Mouse (Mus musculus) forebrain, embryonic 11.5 days (tissue): ENCODE measurements at regions not wholly inside any gene's neighbourhood (a gene's known extent, or its start where the extent isn't known, plus 50 kb on each side); places are given as distances from the start of the nearest gene placed in this dataset.

ENCODE experiments used
- ATAC-seq: fragments of 200-750 bp; cut with Nextera tagmentation; replicated peaks from 2 replicates; pipeline ENCODE4 v1.8.0; 2017; ENCODE audit warnings: moderate TSS enrichment; ENCODE audit not compliant: low FRiP score
- DNase-seq: peaks from one replicate; pipeline ENCODE4 v3.0.0-alpha.2; 2017; ENCODE audit warnings: low spot score
- H3K27ac ChIP-seq: fragments of 300-500 bp; sonication (generic); 2 replicates; pipeline ENCODE4 v1.5.1; 2014; ENCODE audit warnings: low read depth, low read length
- H3K27me3 ChIP-seq: fragments of 300-500 bp; sonication (generic); 2 replicates; pipeline ENCODE4 v1.6.1; 2014; ENCODE audit warnings: mild to moderate bottlenecking, low read length, mixed read lengths; ENCODE audit not compliant: control insufficient read depth, insufficient read depth
- H3K36me3 ChIP-seq: fragments of 300-500 bp; sonication (generic); 2 replicates; pipeline ENCODE4 v1.6.1; 2014; ENCODE audit warnings: mild to moderate bottlenecking, low read length, moderate library complexity, mixed read lengths; ENCODE audit not compliant: control insufficient read depth, insufficient read depth
- H3K4me1 ChIP-seq: fragments of 300-500 bp; sonication (generic); replicated peaks from 2 replicates; pipeline ENCODE4 v1.6.1; 2014; ENCODE audit warnings: low read length, mixed read lengths; ENCODE audit not compliant: control insufficient read depth, insufficient read depth
- H3K4me2 ChIP-seq: fragments of 300-500 bp; sonication (generic); 2 replicates; pipeline ENCODE4 v1.6.1; 2014; ENCODE audit warnings: low read depth, mild to moderate bottlenecking, low read length, moderate library complexity, mixed read lengths; ENCODE audit not compliant: severe bottlenecking
- H3K4me3 ChIP-seq: fragments of 300-500 bp; sonication (generic); 2 replicates; pipeline ENCODE4 v1.5.1; 2014; ENCODE audit warnings: low read depth, low read length
- H3K9ac ChIP-seq: fragments of 300-500 bp; sonication (generic); 2 replicates; pipeline ENCODE4 v1.6.1; 2014; ENCODE audit warnings: low read length
- H3K9me3 ChIP-seq: fragments of 300-500 bp; sonication (generic); 2 replicates; pipeline ENCODE4 v1.6.1; 2016; ENCODE audit warnings: low read length, mixed read lengths; ENCODE audit not compliant: control insufficient read depth
- WGBS: fragments of 180-500 bp; shearing (Covaris S2); extraction: QIAGEN DNeasy Blood & Tissue Kit; methylation state at CpG from one replicate; pipeline ENCODE4 v1.1.7; 2014; 5-methylcytosine and 5-hydroxymethylcytosine counted together

DNA sequence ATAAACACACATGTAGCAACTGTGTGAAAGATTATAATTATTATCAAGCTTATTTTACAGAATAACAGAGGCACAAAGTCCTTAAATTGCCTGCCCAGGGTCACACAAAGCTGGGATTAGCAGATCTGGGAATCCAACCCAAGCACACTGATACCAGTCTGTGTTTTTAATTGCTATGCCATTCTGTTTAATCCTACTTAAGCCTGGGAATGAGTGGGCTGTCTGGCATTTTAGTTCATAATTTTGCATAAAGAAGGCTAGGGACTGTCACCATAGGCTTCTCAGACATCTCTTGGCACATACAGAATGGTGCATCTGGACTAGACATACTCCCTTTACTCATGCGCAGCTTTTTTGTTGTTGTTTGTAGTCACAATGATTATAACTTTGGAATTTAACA is 78.4 kb upstream of the Prmt6 start:
- Histone ChIP-seq H3K4me2 (no peak overlapping the region), H3K9ac (no peak overlapping the region), H3K4me1 (no peaks in the 10 kb centered on the region), H3K36me3 (no peaks in the 10 kb centered on the region), H3K9me3 (no peaks in the 10 kb centered on the region), H3K27me3 (no peaks in the 10 kb centered on the region), H3K27ac (no peak overlapping the region), H3K4me3 (no peak overlapping the region)
- no peak for DNase-seq
- 81% methylated on average over 1 of the region's 1 CpGs for WGBS
- ATAC-seq, result no peak; the same call in 1 of the 2 replicates

DNA sequence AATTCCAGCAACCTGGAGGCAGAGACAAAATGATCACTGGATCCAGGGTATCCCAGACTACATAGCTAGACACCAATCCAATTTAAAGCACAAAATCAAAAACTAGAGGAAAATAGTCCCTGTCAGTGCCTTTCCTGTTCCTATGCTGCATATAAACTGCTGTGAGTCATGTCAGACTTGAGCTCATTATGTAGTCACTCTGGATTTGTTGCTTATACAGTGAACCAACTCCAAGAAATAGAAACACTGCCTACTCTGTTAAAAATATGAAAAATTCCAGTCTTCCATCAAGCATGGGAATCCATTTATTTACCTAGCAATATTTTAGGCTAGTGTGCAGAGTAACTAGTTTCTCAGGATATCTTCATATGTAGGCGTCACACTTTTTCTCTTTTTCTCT is 59.5 kb upstream of the Prmt6 start:
- H3K9me3 ChIP-seq, result no peaks in the 10 kb centered on the region
- H3K36me3 ChIP-seq, result no peaks in the 10 kb centered on the region
- no peak overlapping the region for H3K4me3 ChIP-seq
- H3K27ac ChIP-seq, result no peak overlapping the region
- ATAC-seq, result no peak
- no peak overlapping the region for H3K9ac ChIP-seq
- DNase-seq, result no peak
- no peaks in the 10 kb centered on the region for H3K4me1 ChIP-seq
- H3K4me2 ChIP-seq, result no peak overlapping the region
- H3K27me3 ChIP-seq, result no peaks in the 10 kb centered on the region
- 94% methylated on average over 1 of the region's 1 CpGs for WGBS

DNA sequence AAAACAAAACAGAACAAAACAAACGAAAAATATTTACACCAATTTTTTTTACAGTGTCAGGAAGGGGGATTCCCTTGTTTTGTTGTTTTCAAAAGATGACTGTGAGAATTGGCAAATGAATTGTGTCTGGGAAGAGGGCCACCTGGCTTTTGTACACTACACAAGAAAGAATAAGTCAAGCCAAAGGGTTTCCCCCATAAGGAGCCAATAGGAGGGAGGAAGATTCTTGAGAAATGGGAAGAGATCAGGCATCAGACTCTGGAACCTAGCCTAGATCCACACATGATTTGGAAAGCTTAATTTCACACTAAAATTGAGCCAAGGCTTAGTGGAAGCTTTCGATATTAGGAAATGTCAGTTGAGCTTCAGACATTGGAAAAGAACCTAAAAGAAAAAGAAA is 52.4 kb upstream of the Prmt6 start:
- DNase-seq (no peak), ATAC-seq (no peak)
- Histone ChIP-seq H3K9ac (no peak overlapping the region), H3K36me3 (no peaks in the 10 kb centered on the region), H3K27ac (no peak overlapping the region), H3K27me3 (no peaks in the 10 kb centered on the region), H3K4me2 (no peak overlapping the region), H3K9me3 (no peaks in the 10 kb centered on the region), H3K4me3 (no peak overlapping the region), H3K4me1 (no peaks in the 10 kb centered on the region)
- WGBS, result 83% methylated on average over 2 of the region's 2 CpGs
